Mouse (Mus musculus) thymus, adult 2 months (tissue): ENCODE results near the gene Srsy.
"Not testable (repeated sequence)": the region's sequence is repeated elsewhere in the genome, so short reads cannot be mapped to it uniquely, and the experiment has no call there.

Source experiments
- CTCF ChIP-seq: fragments of 200-500 bp; IDR thresholded peaks from 2 replicates; pipeline ENCODE4 v1.5.1; 2012; ENCODE audit warnings: mild to moderate bottlenecking, control low read depth, low read length, moderate library complexity, borderline replicate concordance; ENCODE audit not compliant: control insufficient read depth, poor library complexity, insufficient read depth; ENCODE audit errors: extremely low read depth
- POLR2A ChIP-seq: fragments of 200-500 bp; IDR thresholded peaks from 2 replicates; pipeline ENCODE4 v1.6.1; 2012; ENCODE audit warnings: mild to moderate bottlenecking, low read length, control low read depth, moderate library complexity; ENCODE audit not compliant: control insufficient read depth, poor library complexity, insufficient read depth; ENCODE audit errors: extremely low read depth

- not testable (repeated sequence) for TF ChIP-seq CTCF, POLR2A
These were observed at the start of gene Srsy for GRCm38 (mm10) chrY:17937230-17937629.
